Mouse (Mus musculus) MEL (cell line): Measurements from ENCODE around the gene Sf1. TPM values are rescaled to one million over a fixed set of nuclear protein-coding genes. Genes with fewer than 3 reads are reported as not detected.
A peak's percentile ranks its signal among the peaks of the same experiment; 100 is the strongest.

Experiments used
- DNase-seq: peaks from one replicate; pipeline ENCODE4 v3.0.0; 2011; ENCODE audit warnings: low read depth, low spot score
- H3K27ac ChIP-seq: 2 replicates; pipeline ENCODE4 v1.5.1; 2012; ENCODE audit warnings: low read depth, mild to moderate bottlenecking, control low read depth, low read length, moderate library complexity; ENCODE audit not compliant: control insufficient read depth
- H3K27me3 ChIP-seq, 2 experiments: fragments of 150-350 bp in 1 of 2; sonication (generic) in 1 of 2; 2 replicates each; pipeline ENCODE4 v1.6.1; 2012; ENCODE audit warnings: low read length in 2 of 2, mild to moderate bottlenecking in 2 of 2, improper control_type of control experiment in 1 of 2, moderate library complexity in 1 of 2; ENCODE audit not compliant: insufficient read depth in 2 of 2, control insufficient read depth in 1 of 2
- H3K36me3 ChIP-seq, 2 experiments: 2 replicates each; pipeline ENCODE4 v1.6.1; 2012 to 2014; ENCODE audit warnings: low read length in 2 of 2, improper control_type of control experiment in 1 of 2, inconsistent platforms in 1 of 2, mild to moderate bottlenecking in 1 of 2; ENCODE audit not compliant: insufficient read depth in 2 of 2, control insufficient read depth in 1 of 2
- H3K4me1 ChIP-seq, 2 experiments: fragments of 150-350 bp in 1 of 2; sonication (generic) in 1 of 2; 2 replicates each; pipeline ENCODE4 v1.6.1; 2012; ENCODE audit warnings: low read length in 2 of 2, improper control_type of control experiment in 1 of 2, mild to moderate bottlenecking in 1 of 2; ENCODE audit not compliant: insufficient read depth in 2 of 2, control insufficient read depth in 1 of 2
- H3K4me3 ChIP-seq, 2 experiments: fragments of 150-350 bp in 1 of 2; sonication (generic) in 1 of 2; 2 replicates each; pipeline ENCODE4 v1.5.1; 2012; ENCODE audit warnings: low read depth in 2 of 2, low read length in 2 of 2, mild to moderate bottlenecking in 2 of 2, moderate library complexity in 2 of 2, control low read depth in 1 of 2, improper control_type of control experiment in 1 of 2; ENCODE audit not compliant: control insufficient read depth in 1 of 2, insufficient read depth in 1 of 2
- H3K79me2 ChIP-seq: 2 replicates; pipeline ENCODE4 v1.6.1; 2012; ENCODE audit warnings: mild to moderate bottlenecking, low read length, moderate library complexity; ENCODE audit not compliant: control insufficient read depth, poor library complexity, insufficient read depth
- H3K9ac ChIP-seq: 2 replicates; pipeline ENCODE4 v1.6.1; 2012; ENCODE audit warnings: low read depth, mild to moderate bottlenecking, control low read depth, low read length, moderate library complexity; ENCODE audit not compliant: control insufficient read depth, poor library complexity, severe bottlenecking
- H3K9me3 ChIP-seq: fragments of 150-350 bp; sonication (generic); replicated peaks from 2 replicates; pipeline ENCODE4 v1.6.1; 2012; ENCODE audit warnings: mild to moderate bottlenecking, low read length, improper control_type of control experiment, moderate library complexity; ENCODE audit not compliant: insufficient read depth
- CTCF ChIP-seq, 3 experiments: IDR thresholded peaks in 2 of 3; conservative IDR thresholded peaks in 1 of 3; 2 replicates each; pipeline ENCODE4 v1.5.1; 2011 to 2012; ENCODE audit warnings: low read length in 3 of 3, low read depth in 2 of 3, mild to moderate bottlenecking in 2 of 3, improper control_type of control experiment in 1 of 3, inconsistent platforms in 1 of 3, mixed read lengths in 1 of 3, moderate library complexity in 1 of 3; ENCODE audit not compliant: control insufficient read depth in 1 of 3, insufficient read depth in 1 of 3, poor library complexity in 1 of 3, severe bottlenecking in 1 of 3
- EP300 ChIP-seq, 2 experiments: IDR thresholded peaks; 2 replicates each; pipeline ENCODE4 v1.6.1; 2011; ENCODE audit warnings: improper control_type of control experiment in 2 of 2, low read length in 2 of 2, low read depth in 1 of 2, mild to moderate bottlenecking in 1 of 2
- HCFC1 ChIP-seq: IDR thresholded peaks from 2 replicates; pipeline ENCODE4 v1.6.1; 2012; ENCODE audit warnings: low read depth, mild to moderate bottlenecking, inconsistent platforms, low read length, improper control_type of control experiment, moderate library complexity
- KAT2A ChIP-seq: conservative IDR thresholded peaks from 2 replicates; pipeline ENCODE4 v1.6.1; 2012; ENCODE audit warnings: low read depth, low read length, improper control_type of control experiment, inconsistent platforms
- MAFK ChIP-seq: IDR thresholded peaks from 2 replicates; pipeline ENCODE4 v1.6.1; 2011; ENCODE audit warnings: low read depth, mild to moderate bottlenecking, low read length, improper control_type of control experiment, borderline replicate concordance
- MAZ ChIP-seq: IDR thresholded peaks from 2 replicates; pipeline ENCODE4 v1.6.1; 2012; ENCODE audit warnings: low read depth, mild to moderate bottlenecking, inconsistent platforms, low read length, improper control_type of control experiment
- MXI1 ChIP-seq: IDR thresholded peaks from 2 replicates; pipeline ENCODE4 v1.6.1; 2011; ENCODE audit warnings: mild to moderate bottlenecking, low read depth, low read length, improper control_type of control experiment
- MYC ChIP-seq: IDR thresholded peaks from 2 replicates; pipeline ENCODE4 v1.6.1; 2011; ENCODE audit warnings: low read depth, mild to moderate bottlenecking, low read length, improper control_type of control experiment, moderate library complexity
- NELFE ChIP-seq: IDR thresholded peaks from 2 replicates; pipeline ENCODE4 v1.6.1; 2011; ENCODE audit warnings: low read depth, low read length, improper control_type of control experiment
- NRF1 ChIP-seq: IDR thresholded peaks from 2 replicates; pipeline ENCODE4 v1.6.1; 2014; ENCODE audit warnings: low read depth, mild to moderate bottlenecking, inconsistent platforms, low read length, improper control_type of control experiment, moderate library complexity; ENCODE audit not compliant: poor library complexity, insufficient read depth, severe bottlenecking
- POLR2A ChIP-seq, 2 experiments: IDR thresholded peaks; 2 replicates each; pipeline ENCODE4 v1.6.1; 2011 to 2012; ENCODE audit warnings: low read length in 2 of 2, mild to moderate bottlenecking in 2 of 2, control low read depth in 1 of 2, improper control_type of control experiment in 1 of 2, low read depth in 1 of 2, moderate library complexity in 1 of 2; ENCODE audit not compliant: control insufficient read depth in 1 of 2, insufficient read depth in 1 of 2, poor library complexity in 1 of 2
- POLR2AphosphoS2 ChIP-seq: IDR thresholded peaks from 2 replicates; pipeline ENCODE4 v1.6.1; 2011; ENCODE audit warnings: low read length, improper control_type of control experiment
- POLR2AphosphoS5 ChIP-seq: IDR thresholded peaks from 2 replicates; pipeline ENCODE4 v1.6.1; 2012; ENCODE audit warnings: low read depth, borderline replicate concordance, mild to moderate bottlenecking, inconsistent platforms, low read length, moderate library complexity, mixed read lengths
- RAD21 ChIP-seq: IDR thresholded peaks from 2 replicates; pipeline ENCODE4 v1.6.1; 2011; ENCODE audit warnings: mild to moderate bottlenecking, low read depth, low read length, improper control_type of control experiment
- TAL1 ChIP-seq: IDR thresholded peaks from 2 replicates; pipeline ENCODE4 v1.6.1; 2012; ENCODE audit warnings: mild to moderate bottlenecking, inconsistent platforms, low read length, moderate library complexity, mixed read lengths
- TCF12 ChIP-seq: IDR thresholded peaks from 2 replicates; pipeline ENCODE4 v1.6.1; 2014; ENCODE audit warnings: low read depth, mild to moderate bottlenecking, inconsistent platforms, low read length, improper control_type of control experiment, moderate library complexity
- UBTF ChIP-seq: IDR thresholded peaks from 2 replicates; pipeline ENCODE4 v1.6.1; 2012; ENCODE audit warnings: low read depth, mild to moderate bottlenecking, inconsistent platforms, low read length, improper control_type of control experiment, moderate library complexity, borderline replicate concordance; ENCODE audit not compliant: insufficient read depth
- USF1 ChIP-seq: IDR thresholded peaks from 2 replicates; pipeline ENCODE4 v1.6.1; 2014; ENCODE audit warnings: low read depth, mild to moderate bottlenecking, inconsistent platforms, low read length, improper control_type of control experiment, moderate library complexity
- ZC3H11A ChIP-seq: IDR thresholded peaks from 2 replicates; pipeline ENCODE4 v1.6.1; 2012; ENCODE audit warnings: low read depth, mild to moderate bottlenecking, inconsistent platforms, low read length, improper control_type of control experiment
- ZKSCAN1 ChIP-seq: IDR thresholded peaks from 2 replicates; pipeline ENCODE4 v1.6.1; 2012; ENCODE audit warnings: low read depth, mild to moderate bottlenecking, inconsistent platforms, low read length, improper control_type of control experiment, moderate library complexity
- ZMIZ1 ChIP-seq: IDR thresholded peaks from 2 replicates; pipeline ENCODE4 v1.6.1; 2012; ENCODE audit warnings: low read depth, mild to moderate bottlenecking, inconsistent platforms, low read length, improper control_type of control experiment, moderate library complexity
- ZNF384 ChIP-seq: IDR thresholded peaks from 2 replicates; pipeline ENCODE4 v1.6.1; 2012; ENCODE audit warnings: low read depth, mild to moderate bottlenecking, inconsistent platforms, low read length, improper control_type of control experiment
- polyA plus RNA-seq, 2 experiments: library from polyadenylated mRNA; stranded (reverse) in 1 of 2; unstranded in 1 of 2; fragments of >175 nt in 1 of 2; fragments of >200 nt in 1 of 2; gene quantifications; 2 replicates each; pipeline versions ENCODE4 v1.2.1 to v1.2.4; 2012; ENCODE audit warnings: low replicate concordance in 2 of 2, low read depth in 1 of 2; ENCODE audit not compliant: insufficient read length in 2 of 2, insufficient read depth in 1 of 2, missing spikeins in 1 of 2
- total RNA-seq: library from RNA; depleted of rRNA; stranded (reverse); fragments of 300-350 nt; gene quantifications from 2 replicates; pipeline ENCODE4 v1.2.3, GENCODE M21; 2012

Sf1 gene
- total and polyA plus RNA-seq, 3 experiments, result 65.7 to 245 (median 211) TPM

GRCm38 (mm10) chr19:6418233-6418879, 54.9 kb downstream of the Sf1 start, which contains the start of gene Nrxn2 (continued):
- TF ChIP-seq MAZ, result peak; percentile 83; the same call in 1 of the 2 replicates
- TF ChIP-seq POLR2AphosphoS5, result no peak
- TF ChIP-seq MXI1, result peak; percentile 36; the same call in 1 of the 2 replicates
- no peak for TF ChIP-seq MYC
- no peak for TF ChIP-seq ZNF384
- peak; percentile 49; the same call in 1 of the 2 replicates for TF ChIP-seq HCFC1
- 0 out of 2 replicates have a peak, but pooled peaks have one; percentile 1 for TF ChIP-seq UBTF
- no peak for TF ChIP-seq USF1
- no peak for TF ChIP-seq ZKSCAN1
- peak; percentile 85 to 97 (median 88) for TF ChIP-seq CTCF (IDR thresholded peaks at IDR 0.05 in 2 of 3, conservative IDR thresholded peaks at IDR 0.05 in 1 of 3; ENCODE audit: control insufficient read depth in 1 of 3, insufficient read depth in 1 of 3, low read depth in 2 of 3, low read length in 3 of 3, poor library complexity in 1 of 3, severe bottlenecking in 1 of 3)

DNA sequence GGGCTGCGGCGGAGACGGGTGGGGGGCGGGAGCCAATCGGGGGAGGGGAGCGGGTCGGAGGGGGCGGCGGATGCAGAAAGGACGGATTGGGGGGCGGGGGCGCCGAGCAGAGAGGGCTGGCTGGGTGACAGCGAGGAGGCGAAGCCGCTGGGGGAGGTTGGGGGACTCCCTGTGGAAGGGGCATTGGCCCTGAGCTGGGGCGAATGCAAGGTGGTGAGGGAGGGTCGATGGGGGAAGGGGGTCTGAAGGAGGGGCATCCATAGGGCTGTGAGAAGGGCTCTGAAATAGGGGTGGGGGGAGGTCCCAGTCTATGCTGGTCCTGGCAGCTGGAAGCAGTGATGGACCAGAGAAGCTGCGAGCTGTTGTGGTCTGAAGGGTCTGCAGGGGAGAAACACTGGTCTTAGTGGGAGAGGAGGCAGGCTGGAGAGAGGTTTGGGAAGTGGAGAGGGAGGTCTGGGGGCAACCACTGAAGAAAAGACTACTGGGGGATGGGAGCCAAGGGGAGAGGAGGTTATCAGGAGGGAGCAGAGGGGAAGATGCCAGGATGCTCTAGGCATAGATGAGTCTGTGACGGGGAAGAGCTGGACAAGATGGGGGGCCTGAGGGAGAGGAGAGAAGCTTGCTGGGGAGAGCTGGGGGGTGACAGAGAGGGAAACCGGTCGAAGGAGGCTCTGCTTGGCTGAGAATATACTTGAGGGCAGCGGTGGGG, 55.6 kb downstream of the Sf1 start:
- no peak overlapping the region for H3K9ac ChIP-seq
- H3K9me3 ChIP-seq, result no peaks in the 10 kb centered on the region
- DNase-seq, result no peak
- H3K4me3 ChIP-seq, result no peak overlapping the region
- no peaks in the 10 kb centered on the region for H3K79me2 ChIP-seq
- no peak for TF ChIP-seq POLR2AphosphoS5
- no peak for TF ChIP-seq ZC3H11A
- no peak for TF ChIP-seq ZMIZ1
- no peak for TF ChIP-seq TCF12
- TF ChIP-seq MXI1, result no peak
- no peak for TF ChIP-seq NELFE
- no peak for TF ChIP-seq ZNF384
- TF ChIP-seq HCFC1, result no peak
- TF ChIP-seq RAD21, result no peak
- H3K36me3 ChIP-seq, result no peaks in the 10 kb centered on the region
- no peaks in the 10 kb centered on the region for H3K27me3 ChIP-seq
- H3K27ac ChIP-seq, result no peak overlapping the region
- H3K4me1 ChIP-seq, result no peaks in the 10 kb centered on the region

DNA sequence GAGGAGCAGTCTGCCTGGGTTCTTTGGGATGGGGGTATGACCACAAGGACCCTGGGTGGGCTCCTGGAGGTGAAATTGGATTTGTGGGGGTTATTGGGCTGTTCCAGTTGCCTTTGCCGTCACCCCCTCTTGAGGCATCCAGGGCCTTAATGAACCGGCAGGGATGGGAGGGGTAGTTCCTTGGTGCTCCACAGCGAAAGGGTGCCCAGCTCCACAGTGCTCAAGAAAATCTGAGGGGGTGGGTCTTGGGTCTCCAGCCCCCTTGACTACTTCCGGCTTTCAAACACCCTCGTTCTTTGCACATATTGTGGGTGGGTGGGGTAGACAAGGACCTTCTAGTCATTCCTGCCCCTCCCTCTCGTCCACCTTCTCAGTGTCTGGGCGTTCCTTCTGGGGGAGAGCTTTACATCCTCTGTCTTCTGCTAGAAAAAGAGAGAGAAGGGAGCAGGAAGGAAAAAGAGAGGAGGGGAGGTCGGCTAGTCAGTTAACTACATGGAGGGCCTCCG, 56.4 kb downstream of the Sf1 start:
- DNase-seq, result no peak
- H3K9ac ChIP-seq, result no peak overlapping the region
- H3K27me3 ChIP-seq, result no peaks in the 10 kb centered on the region
- H3K36me3 ChIP-seq, result no peaks in the 10 kb centered on the region
- TF ChIP-seq ZNF384 (no peak), NRF1 (no peak), EP300 (IDR thresholded peaks at IDR 0.05; ENCODE audit: low read depth in 1 of 2, low read length in 2 of 2) (no peak), CTCF (IDR thresholded peaks at IDR 0.05 in 2 of 3, conservative IDR thresholded peaks at IDR 0.05 in 1 of 3; ENCODE audit: control insufficient read depth in 1 of 3, insufficient read depth in 1 of 3, low read depth in 2 of 3, low read length in 3 of 3, poor library complexity in 1 of 3, severe bottlenecking in 1 of 3) (no peak), RAD21 (no peak), POLR2A (IDR thresholded peaks at IDR 0.05; ENCODE audit: control insufficient read depth in 1 of 2, insufficient read depth in 1 of 2, low read depth in 1 of 2, low read length in 2 of 2, poor library complexity in 1 of 2) (no peak), MYC (no peak), ZC3H11A (no peak), POLR2AphosphoS2 (no peak), UBTF (no peak), TAL1 (no peak), MAFK (no peak), KAT2A (no peak)
- H3K9me3 ChIP-seq, result no peaks in the 10 kb centered on the region
- no peaks in the 10 kb centered on the region for H3K4me1 ChIP-seq
- H3K79me2 ChIP-seq, result no peaks in the 10 kb centered on the region
- no peak overlapping the region for H3K4me3 ChIP-seq
- no peak overlapping the region for H3K27ac ChIP-seq
